Mouse (Mus musculus): ENCODE measurements around the gene Ampd1.
A peak's percentile ranks its signal among the peaks of the same experiment; 100 is the strongest.

Gene Ampd1

DNA sequence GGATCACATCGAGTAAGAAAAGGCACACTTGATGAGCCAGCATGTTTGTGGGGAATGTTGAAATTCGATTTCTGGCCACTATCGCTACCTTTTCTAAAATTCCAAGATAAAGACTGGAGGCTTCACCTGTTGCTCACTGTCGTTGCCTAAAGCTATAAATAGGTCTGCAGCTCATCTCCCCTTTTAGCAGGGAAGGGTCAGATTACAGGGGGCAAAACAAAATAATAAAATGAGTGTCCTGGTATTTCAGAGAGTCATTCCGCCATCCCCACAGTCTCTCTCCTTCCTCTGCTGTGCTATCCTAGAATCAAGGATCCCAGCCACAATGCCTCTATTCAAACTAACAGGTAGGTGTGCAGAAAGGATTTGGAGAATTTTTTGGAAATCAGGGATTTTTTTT lies at the start of gene Ampd1:
Ampd1 (plus strand) TSS at position 244 of the 400 bp plus-strand sequence.
- DNase-seq (ENCODE audit: low spot score): no peak

DNA sequence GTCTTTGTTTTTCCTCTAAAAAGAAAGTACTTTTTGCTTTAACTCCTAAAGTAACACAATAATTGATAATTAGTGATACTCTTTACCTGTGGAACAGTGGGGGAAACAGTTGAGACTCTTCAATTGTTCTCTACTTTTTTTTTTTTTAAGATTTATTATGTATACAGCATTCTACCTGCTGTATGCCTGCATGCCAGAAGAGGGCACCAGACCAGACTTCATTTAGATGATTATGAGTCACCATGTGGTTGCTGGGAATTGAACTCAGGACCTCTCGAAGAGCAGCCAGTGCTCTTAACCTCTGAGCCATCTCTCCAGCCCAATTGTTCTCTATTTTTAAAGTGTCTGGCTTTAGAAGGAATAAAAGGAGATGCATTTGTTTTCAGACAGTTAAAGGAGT lies 47.6 kb upstream of the Ampd1 start:
- DNase-seq (ENCODE audit: low spot score): no peak

DNA sequence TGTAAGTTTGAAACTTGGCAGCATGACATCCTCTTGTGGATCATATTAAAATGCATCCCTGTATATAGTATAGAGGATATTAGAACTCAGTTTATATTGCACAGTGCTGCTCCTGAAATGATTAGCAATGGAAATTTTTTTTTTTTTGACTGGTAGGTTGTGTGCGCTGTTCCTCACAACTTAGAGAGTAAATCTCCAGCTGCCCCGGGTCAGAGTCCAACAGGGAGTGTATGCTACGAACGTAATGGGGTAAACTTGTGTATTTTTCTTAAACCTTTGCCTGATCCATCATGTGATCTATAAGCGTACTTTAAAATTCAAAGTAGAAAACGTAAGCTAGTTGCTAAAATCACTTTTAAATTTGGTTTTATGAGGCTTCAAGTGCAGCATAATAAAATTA lies 33.5 kb upstream of the Ampd1 start:
- no peak for DNase-seq (ENCODE audit: low spot score)

DNA sequence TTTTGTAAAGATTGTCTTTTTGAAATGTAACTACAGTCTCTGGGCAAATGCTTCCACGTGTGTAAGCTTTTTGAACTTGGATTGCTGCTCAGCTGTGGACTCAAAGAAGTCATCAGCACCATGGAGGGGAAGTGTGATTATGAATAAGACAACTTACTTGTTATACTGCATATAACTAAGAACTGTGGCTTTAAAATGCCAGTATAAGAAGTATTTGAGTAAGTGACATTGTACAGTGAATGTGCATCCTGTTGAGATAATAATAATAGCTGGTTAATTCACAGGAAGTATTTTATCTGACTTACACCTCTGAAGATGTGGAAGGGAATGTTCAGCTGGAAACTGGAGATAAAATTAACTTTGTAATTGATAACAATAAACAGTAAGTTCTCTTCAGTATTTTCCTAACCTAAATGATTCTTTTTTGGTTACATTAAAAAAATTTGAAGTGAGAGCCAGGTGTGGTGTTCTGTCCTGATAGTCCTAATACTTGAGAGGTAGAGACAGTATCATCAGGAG lies 32.9 kb upstream of the Ampd1 start:
- no peak for DNase-seq (ENCODE audit: low spot score)

DNA sequence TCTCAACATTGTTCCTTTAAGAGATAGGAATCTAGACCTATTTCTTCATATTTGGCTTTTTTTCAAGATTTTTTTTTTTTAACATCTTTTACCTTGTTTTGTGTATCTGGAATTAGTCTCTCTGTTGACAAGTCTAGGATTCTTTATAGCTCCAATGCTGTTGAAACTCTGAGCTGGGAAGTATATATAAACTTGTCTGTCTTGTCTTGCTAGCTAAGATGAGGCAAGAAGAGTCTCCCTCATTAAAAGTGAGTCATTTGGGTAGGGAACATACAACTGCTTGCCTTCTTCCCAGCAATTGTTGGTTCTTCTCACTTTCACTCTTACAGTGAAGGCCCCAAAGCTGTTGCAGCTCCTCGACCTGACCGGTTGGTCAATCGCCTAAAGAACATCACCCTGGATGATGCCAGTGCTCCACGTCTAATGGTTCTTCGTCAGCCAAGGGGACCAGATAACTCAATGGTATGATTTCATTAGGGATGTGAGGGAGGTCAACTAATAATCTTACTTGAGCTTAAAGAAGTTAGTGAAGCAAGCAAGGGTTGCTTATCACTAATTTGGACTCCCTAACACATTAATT lies 17.7 kb upstream of the Ampd1 start:
- no peak for DNase-seq (ENCODE audit: low spot score)

DNA sequence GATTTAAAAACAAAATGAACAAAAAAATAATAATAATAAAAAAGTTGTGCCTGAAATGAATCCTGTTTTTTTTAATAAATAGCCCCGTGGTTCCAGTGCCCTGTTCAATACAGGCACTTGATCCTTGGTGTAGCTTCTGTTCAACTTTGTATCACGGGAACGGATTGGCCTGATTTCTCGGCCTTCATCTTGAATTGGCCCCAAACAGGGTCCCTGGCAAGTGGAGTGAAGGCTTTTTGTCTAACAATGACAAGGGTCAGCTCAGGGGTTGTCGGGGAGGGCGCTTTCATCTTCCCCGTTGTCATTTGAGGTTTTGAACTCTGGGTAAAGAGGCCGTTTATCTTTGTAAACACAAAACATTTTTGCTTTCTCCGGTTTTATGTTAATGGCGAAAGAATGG lies 16.1 kb upstream of the Ampd1 start:
- no peak for DNase-seq (ENCODE audit: low spot score)

DNA sequence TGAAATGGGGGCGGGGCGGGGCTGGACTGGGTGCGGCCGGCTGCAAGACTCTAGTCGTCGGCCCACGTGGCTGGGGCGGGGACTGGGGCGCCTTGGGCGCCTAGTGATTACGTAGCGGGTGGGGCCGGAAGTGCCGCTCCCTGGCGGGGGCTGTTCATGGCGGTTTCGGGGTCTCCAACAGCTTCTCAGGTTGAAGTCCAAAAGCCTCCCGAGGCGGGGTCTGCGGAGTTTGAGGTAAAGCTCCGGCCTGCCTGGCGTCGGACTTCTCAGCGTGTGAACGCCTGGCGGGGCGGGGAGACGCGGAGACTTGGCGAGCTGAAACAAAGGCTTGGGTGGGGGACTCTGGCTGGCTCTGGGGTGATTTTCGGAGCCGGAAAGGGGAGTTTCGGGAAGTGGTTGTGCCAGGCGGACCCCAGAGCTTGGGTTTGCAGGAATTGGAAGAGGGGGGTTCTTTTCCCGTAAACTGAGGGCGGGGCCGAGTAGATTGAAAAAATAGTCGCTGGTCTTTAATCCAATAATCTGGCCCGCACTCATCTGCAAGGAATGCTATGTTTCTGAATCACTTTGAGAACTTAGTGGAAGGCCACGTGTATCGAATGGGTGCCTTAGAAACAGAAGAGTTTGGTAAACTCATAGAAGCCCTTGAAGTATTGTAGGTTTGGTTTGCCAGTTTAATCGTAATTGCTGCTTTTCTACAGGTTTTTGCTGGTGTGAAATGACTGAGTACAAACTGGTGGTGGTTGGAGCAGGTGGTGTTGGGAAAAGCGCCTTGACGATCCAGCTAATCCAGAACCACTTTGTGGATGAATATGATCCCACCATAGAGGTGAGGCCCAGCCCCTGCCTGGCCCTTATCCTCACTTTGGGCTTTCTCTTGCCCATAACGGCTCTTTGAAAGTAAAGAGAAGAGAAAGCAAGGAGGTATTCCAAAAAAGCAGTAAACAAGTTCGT lies 15.3 kb upstream of the Ampd1 start, which contains the start of gene Nras:
Nras (plus strand) TSS at position 79 of the 951 bp plus-strand sequence.
- DNase-seq (ENCODE audit: low spot score): peak; percentile 61

DNA sequence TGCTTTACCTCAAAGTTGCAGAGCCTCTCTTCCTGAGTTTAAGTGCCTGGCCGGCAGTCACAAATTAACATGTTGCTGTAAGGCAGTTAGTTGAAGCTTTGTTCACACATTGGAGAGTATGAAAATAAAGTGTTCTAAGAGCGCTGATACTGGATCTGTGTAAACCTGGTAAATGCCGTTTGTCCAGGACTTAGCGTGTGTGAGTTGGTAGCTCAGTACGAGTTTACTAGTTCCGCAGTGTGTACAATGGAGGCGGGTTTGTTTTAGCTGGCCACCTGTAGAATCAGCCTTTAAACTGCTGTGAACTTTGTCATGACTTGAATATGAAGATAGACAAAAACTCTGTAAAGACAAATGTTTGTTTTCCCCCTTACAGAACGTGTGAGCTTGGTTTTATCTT lies 6.9 kb upstream of the Ampd1 start:
- DNase-seq (ENCODE audit: low spot score): no peak

DNA sequence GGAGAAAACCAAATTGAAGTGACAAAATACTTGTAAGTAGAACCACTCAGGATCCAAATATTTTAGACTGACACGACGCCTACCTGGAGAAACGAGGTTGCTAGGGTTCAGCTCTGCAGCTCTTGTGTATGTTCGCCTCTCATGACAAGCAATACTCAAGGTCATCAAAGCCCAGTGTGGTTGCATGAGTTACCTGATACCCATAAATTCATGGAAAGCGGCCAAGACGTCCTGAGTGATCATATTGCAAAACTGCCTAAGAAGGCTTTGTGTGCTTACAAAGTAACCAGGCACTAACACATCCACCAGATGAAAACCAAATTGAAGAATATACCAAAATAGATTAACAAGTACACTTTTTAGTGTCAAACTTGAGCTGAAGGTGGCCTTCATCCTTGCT lies 4.8 kb upstream of the Ampd1 start:
- no peak for DNase-seq (ENCODE audit: low spot score)

DNA sequence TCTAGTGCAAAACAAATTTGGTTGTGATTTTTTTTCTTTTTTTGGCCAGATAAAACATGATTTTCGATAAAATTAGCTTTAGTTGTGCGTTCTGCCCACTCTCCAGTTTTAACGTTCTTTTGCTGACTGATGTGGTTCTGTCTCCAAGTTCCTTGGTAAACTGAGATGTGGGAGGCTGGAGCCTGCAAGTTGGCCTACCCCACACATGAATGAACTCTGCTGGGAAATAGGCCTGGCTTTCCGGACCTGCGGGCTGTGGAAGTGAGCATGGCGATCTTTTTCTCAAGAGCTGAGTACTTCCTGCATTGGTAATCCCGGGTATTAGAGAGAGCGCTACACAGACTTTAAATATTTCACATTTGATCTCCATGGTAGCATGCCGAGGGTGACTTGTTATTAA lies 2.1 kb downstream of the Ampd1 start:
- no peak for DNase-seq (ENCODE audit: low spot score)

DNA sequence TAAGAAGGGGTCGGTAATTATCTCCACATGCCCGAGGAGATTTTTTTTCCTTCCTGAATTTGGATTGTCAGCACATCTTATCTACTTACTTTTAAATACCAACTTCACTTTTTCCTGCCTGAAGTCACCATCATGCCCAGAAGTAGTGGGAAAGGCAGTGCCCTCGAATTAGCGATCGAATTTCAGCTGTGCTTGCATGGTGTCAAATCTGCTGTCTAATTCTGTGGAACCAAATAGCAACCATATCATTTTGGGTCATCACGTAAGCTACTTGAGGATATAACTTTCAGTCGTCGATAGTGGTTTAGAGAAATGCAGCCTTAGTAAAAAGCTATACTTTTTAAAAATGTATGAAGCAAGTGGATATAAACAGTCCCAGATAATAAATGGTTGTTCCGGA lies 2.7 kb downstream of the Ampd1 start:
- no peak for DNase-seq (ENCODE audit: low spot score)

DNA sequence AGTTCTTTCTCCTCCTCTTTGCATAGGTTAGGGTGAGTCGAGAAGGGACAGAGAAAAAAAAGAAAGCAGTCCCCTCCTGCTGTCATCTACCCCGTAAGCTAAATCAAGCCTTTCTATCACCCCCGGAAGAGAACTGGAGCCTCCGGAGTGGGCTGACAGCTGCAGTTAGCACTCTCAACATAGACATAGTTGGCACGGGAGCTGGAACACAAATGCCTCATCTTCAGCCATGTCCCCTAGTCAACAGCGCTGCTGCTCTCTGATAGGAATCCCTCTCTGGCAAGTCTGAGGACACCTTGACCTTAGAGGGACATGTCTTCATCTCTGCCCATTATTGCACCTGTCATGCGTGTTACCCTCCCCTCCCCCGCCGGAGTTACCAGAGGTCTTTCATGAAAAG lies 5.5 kb downstream of the Ampd1 start:
- no peak for DNase-seq (ENCODE audit: low spot score)

DNA sequence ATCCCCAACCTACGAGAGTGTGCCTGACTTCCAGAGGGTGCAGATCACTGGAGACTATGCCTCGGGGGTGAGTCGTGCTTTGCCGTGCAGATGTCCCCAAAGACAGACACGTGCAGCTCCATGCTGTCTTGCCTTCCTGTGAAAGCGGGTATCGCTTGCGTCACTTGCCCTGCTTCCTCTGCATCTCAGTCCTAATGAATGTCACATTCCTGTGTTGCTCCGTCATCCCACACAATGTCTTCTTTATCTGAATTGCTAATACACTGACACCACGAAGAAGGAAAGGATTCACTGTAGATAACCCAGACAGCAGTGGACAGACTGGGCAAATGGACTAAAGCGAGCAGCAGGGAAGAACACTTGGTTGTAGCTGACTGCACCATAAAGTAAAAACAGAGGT lies 7.2 kb downstream of the Ampd1 start:
- DNase-seq (ENCODE audit: low spot score): no peak

DNA sequence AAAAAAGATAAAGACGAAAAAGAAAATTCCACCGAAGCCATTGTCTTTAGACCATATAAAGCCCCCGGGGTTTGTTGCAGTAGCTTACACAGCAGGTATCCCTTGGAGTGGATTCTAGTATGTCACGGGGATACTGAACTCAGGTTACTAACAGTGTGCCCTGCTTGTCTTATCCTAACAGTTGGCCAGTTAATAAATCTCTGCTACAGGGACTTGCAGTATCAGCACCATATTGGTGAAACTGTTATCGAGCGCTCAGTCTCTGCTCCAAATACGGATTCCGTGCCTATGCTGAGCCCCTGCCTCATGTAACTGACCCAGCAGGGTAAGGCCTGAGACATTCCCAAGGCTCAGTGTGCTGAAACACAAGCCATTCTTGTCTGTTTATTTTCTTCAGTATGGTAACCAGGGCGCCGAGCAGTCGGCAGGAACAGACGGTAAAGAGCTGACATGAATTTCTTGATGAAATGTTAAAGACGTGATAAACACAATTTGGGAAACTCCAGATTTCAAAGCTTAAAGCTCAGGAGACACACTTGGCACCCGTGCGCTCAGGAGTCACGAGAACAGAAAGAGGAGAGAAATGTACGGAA lies 8.1 kb downstream of the Ampd1 start:
- DNase-seq (ENCODE audit: low spot score): no peak

DNA sequence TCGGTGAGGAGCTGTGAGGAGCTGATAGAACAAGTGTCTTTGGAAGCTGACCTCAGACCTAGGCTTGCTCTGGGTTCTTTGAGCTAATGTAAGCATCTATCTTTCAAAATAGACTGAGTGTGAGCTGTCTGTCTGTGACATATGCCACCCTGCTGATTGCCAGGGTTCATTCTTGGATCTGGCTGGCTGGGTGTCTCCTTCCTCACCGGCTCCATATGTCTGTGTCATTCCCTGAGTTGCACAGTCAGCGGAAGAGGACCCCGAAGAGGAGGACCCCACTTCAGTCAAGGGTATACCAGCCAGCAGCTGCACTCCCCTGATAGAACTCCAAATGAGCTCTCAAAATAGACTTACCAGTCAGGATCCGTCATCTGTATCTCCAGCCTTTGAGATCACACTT lies 8.9 kb downstream of the Ampd1 start:
- no peak for DNase-seq (ENCODE audit: low spot score)

DNA sequence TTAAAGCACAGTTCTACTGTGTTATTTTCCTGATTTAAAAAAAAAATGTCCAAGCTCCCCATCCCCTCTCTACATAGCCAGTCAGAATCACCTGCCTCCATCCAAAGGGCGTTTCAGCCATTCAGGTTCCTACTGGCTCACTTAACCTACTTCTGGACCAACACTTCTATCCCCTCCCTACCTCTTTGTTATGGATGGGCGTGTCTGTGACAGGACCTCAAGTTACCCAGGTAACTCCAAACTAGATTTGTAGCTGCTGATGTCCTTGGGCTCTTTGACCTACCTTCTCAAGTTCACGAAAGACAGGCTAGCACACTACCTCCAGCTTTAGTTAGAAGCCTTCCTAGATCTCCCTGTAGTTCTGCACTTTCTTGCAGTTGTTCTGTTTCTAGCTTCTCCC lies 12.2 kb downstream of the Ampd1 start:
- no peak for DNase-seq (ENCODE audit: low spot score)

DNA sequence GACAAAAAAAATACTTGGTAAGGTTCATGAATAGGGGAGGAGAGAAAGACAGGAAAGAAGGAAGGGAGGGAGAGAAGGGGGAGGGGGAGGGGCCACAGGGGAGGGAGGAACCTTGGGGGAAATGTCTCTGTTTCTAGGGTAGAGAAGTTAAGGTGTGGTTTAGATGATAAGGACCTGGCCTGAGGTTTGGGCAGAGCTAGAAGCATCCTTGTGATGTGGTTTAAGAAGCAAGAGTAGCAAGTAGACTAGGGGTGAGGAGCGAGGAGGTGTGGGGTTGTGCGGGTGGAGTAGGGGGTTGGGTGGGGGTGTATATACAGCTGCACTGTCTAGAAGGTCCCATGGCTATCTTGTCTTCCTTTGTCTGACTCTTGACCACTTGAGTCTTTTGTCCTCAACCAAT lies 17.9 kb downstream of the Ampd1 start:
- DNase-seq (ENCODE audit: low spot score): no peak

DNA sequence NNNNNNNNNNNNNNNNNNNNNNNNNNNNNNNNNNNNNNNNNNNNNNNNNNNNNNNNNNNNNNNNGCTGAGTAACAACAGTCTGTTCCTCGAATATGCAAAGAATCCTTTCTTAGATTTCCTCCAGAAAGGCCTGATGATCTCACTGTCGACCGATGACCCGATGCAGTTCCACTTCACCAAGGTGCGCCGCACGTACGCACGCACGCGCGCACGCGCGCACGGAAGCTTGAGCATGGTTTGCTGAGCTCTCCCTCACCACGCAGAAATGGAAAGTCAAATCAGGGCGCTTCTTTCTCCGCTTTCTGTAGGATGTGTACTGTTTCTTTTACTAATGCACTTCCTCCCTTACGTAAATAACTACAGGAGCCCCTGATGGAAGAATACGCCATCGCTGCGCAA lies 24.8 kb downstream of the Ampd1 start:
- DNase-seq (ENCODE audit: low spot score): no peak

DNA sequence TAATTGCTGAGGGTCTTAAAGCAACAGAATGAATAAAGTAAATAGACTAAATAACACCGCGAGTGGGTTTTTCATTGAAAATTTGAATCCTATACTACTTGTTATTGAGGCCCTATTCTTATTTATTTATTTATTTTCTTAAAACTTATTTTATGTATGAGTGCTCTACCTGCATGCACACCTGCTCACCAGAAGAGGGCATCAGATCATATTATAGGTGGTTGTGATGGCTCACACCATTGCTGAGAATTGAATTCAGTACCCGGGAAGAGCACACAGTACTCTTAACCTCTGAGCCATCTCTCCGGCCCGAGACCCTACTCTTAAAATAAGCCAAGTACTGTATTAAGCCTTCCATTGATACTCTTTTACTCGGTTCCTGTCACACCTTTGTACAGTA lies 25.9 kb downstream of the Ampd1 start:
- no peak for DNase-seq (ENCODE audit: low spot score)

DNA sequence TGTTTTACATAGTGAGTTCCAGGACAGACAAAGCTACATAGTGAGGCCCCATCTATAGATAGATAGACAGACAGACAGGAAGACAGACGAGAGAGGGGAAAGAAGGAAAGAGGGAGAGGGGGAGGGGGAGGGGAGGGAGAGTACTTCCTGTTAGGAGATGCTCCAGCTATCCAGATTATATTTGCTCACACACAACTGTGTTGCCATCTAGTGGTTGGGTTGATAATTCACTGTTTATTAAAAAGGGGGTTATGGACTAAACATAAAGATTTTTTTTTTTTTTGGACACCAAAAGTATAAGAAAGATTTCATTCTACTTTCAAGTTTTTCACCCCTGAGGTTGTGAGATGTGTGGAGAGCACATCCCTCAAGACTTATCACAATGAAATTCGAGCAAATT lies 26.9 kb downstream of the Ampd1 start:
- no peak for DNase-seq (ENCODE audit: low spot score)

DNA sequence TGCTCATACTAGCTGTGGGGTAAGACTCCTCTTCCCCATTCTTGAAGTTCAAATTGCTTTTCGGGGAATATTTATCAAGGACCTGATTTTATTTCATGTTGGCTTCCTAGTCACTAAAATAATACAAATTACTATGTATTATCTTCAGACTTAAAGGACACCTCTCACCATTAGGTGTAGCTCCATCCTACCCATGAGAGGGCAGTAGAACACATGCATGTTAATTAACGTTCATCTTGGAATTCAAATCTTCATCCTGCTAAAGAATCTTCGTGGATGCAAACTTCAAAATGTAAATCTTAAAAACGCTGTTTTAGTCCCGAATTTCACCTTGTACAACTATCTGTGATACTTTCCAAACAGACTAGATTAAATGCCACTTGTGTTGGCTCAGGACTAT lies 27.4 kb downstream of the Ampd1 start:
- DNase-seq (ENCODE audit: low spot score): no peak

DNA sequence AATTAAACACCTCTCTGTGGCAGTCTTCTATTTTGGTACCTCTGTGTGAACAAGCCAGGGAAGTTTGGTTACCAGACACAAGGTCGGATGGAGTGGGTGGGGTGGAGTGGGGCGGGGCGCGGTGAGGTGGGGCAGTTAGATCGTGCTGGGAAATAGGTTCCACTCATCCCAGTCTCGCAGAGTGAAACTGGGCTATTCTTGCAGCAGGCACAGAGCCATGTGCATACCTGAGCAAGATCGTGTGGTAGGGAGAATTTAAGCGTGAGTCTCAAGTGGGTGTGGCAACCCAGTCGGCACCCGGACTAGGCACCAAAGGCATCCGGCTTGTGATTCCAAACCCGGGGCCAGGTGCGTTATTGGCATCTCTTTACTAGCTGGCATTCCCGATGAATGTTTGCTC lies 28.1 kb downstream of the Ampd1 start:
- DNase-seq (ENCODE audit: low spot score): no peak
